ENCODE assay signal across 8 mouse cellular contexts in genomic region chr10:51405141-51405540, GRCm38 (mm10).
A peak's percentile ranks its signal among the peaks of the same experiment; 100 is the strongest.
DNase-seq lines count a peak whose midpoint lies in the region; ATAC-seq and TF ChIP-seq lines count a peak whose summit lies in the region.

No protein-coding gene starts in this region.

- peak; percentile 57 for DNase-seq in kidney, adult 2 months
- DNase-seq in brain, adult 2 months (ENCODE audit: low read depth, low spot score), result peak; percentile 78
- peak; percentile 47 for DNase-seq in forebrain, embryonic 10.5 days (ENCODE audit: extremely low spot score, low spot score)
- DNase-seq in hindlimb bud, embryonic 11.5 days (ENCODE audit: extremely low spot score, low read depth, low spot score), result peak; percentile 41
- peak; percentile 44 to 59 for DNase-seq in left cerebral cortex, postnatal 10 days (ENCODE audit: extremely low spot score in 1 of 2, low spot score in 2 of 2)
- DNase-seq in midbrain, embryonic 14.5 days, result peak; percentile 92
- peak; percentile 57 for DNase-seq in stomach, postnatal 0 days (ENCODE audit: low spot score)

- intact Hi-C loops in left cerebral cortex, postnatal 10 days (cut with DNase I), result loop anchor here (2.0 to 10.0 kb wide), 2 partner anchors 500 to 700 kb away; no protein-coding TSS in a partner anchor

- no peaks in the 10 kb centered on the region for H3K27me3 ChIP-seq in kidney, adult 2 months (replicated peaks; ENCODE audit: control insufficient read depth, insufficient read depth, low read length)
- H3K27me3 ChIP-seq in kidney, embryonic 14.5 days (ENCODE audit: control insufficient read depth, insufficient read depth, low read length), result no peaks in the 10 kb centered on the region
- 0 out of 2 replicates have a peak, but pooled peaks cover 8% of the 10 kb centered on the region for H3K27me3 ChIP-seq in forebrain, embryonic 10.5 days (ENCODE audit: poor library complexity, severe bottlenecking)
- no peaks in the 10 kb centered on the region for H3K27me3 ChIP-seq in midbrain, embryonic 14.5 days (ENCODE audit: control insufficient read depth, insufficient read depth, low read length)
- H3K27me3 ChIP-seq in stomach, postnatal 0 days (ENCODE audit: control insufficient read depth, insufficient read depth, low read length), result no peaks in the 10 kb centered on the region

- H3K4me1 ChIP-seq in kidney, adult 2 months (ENCODE audit: control insufficient read depth, insufficient read depth, low read length), result no peaks in the 10 kb centered on the region
- H3K4me1 ChIP-seq in kidney, embryonic 14.5 days (ENCODE audit: control insufficient read depth, insufficient read depth, low read length), result no peaks in the 10 kb centered on the region
- H3K4me1 ChIP-seq in forebrain, embryonic 10.5 days, result no peaks in the 10 kb centered on the region
- no peaks in the 10 kb centered on the region for H3K4me1 ChIP-seq in midbrain, embryonic 14.5 days (ENCODE audit: control insufficient read depth, insufficient read depth, low read length)
- H3K4me1 ChIP-seq in stomach, postnatal 0 days (replicated peaks; ENCODE audit: control insufficient read depth, insufficient read depth), result no peaks in the 10 kb centered on the region

- H3K9ac ChIP-seq in kidney, embryonic 14.5 days (ENCODE audit: low read depth, low read length), result no peak overlapping the region
- no peak overlapping the region for H3K9ac ChIP-seq in midbrain, embryonic 14.5 days (replicated peaks; ENCODE audit: low read length)
- no peak overlapping the region for H3K9ac ChIP-seq in stomach, postnatal 0 days (ENCODE audit: low read length)

- ATAC-seq in kidney, embryonic 14.5 days (ENCODE audit: low FRiP score, low TSS enrichment), result no peak
- peak; percentile 73; the same call in 1 of the 2 replicates for ATAC-seq in midbrain, embryonic 14.5 days (ENCODE audit: low FRiP score, low TSS enrichment)
- ATAC-seq in stomach, postnatal 0 days (ENCODE audit: low FRiP score, low TSS enrichment), result no peak

- no peaks in the 10 kb centered on the region for H3K9me3 ChIP-seq in kidney, embryonic 14.5 days (ENCODE audit: control insufficient read depth, low read length)
- no peaks in the 10 kb centered on the region for H3K9me3 ChIP-seq in forebrain, embryonic 10.5 days
- H3K9me3 ChIP-seq in midbrain, embryonic 14.5 days (ENCODE audit: control insufficient read depth, low read length), result no peaks in the 10 kb centered on the region
- H3K9me3 ChIP-seq in stomach, postnatal 0 days (ENCODE audit: control insufficient read depth, low read length), result no peaks in the 10 kb centered on the region

- no peak for TF ChIP-seq EP300 in stomach, postnatal 0 days (optimal IDR thresholded peaks at IDR 0.05)

- no peak overlapping the region for H3K27ac ChIP-seq in kidney, adult 2 months (ENCODE audit: insufficient read depth, low read depth, low read length)
- H3K27ac ChIP-seq in kidney, embryonic 14.5 days (ENCODE audit: low read depth, low read length), result no peak overlapping the region
- no peak overlapping the region for H3K27ac ChIP-seq in forebrain, embryonic 10.5 days
- H3K27ac ChIP-seq in midbrain, embryonic 14.5 days (replicated peaks; ENCODE audit: low read depth, low read length), result no peak overlapping the region
- H3K27ac ChIP-seq in stomach, postnatal 0 days (replicated peaks), result no peak overlapping the region

- 3% methylated on average over 9 of the region's 9 CpGs for WGBS in kidney, adult 2 months
- WGBS in kidney, embryonic 14.5 days, result 7% methylated on average over 9 of the region's 9 CpGs
- 10% methylated on average over 9 of the region's 9 CpGs for WGBS in forebrain, embryonic 10.5 days
- WGBS in midbrain, embryonic 14.5 days, result 5% methylated on average over 9 of the region's 9 CpGs
- 5% methylated on average over 9 of the region's 9 CpGs for WGBS in stomach, postnatal 0 days

- TF ChIP-seq POLR2A in kidney, adult 2 months (IDR thresholded peaks at IDR 0.05; ENCODE audit: low read depth, low read length), result no peak

- H3K36me3 ChIP-seq in kidney, adult 2 months (ENCODE audit: control insufficient read depth, insufficient read depth, low read length), result no peaks in the 10 kb centered on the region
- H3K36me3 ChIP-seq in kidney, embryonic 14.5 days (ENCODE audit: control insufficient read depth, insufficient read depth, low read length), result no peaks in the 10 kb centered on the region
- H3K36me3 ChIP-seq in forebrain, embryonic 10.5 days (replicated peaks), result no peaks in the 10 kb centered on the region
- no peaks in the 10 kb centered on the region for H3K36me3 ChIP-seq in midbrain, embryonic 14.5 days (ENCODE audit: control insufficient read depth, insufficient read depth, low read length)
- no peaks in the 10 kb centered on the region for H3K36me3 ChIP-seq in stomach, postnatal 0 days (ENCODE audit: control insufficient read depth, insufficient read depth, low read length)

- no peak overlapping the region for H3K4me3 ChIP-seq in kidney, adult 2 months (ENCODE audit: insufficient read depth, low read depth, low read length)
- H3K4me3 ChIP-seq in kidney, embryonic 14.5 days (ENCODE audit: low read length), result no peak overlapping the region
- H3K4me3 ChIP-seq in forebrain, embryonic 10.5 days, result no peak overlapping the region
- no peak overlapping the region for H3K4me3 ChIP-seq in midbrain, embryonic 14.5 days (replicated peaks; ENCODE audit: low read depth, low read length)
- H3K4me3 ChIP-seq in stomach, postnatal 0 days (ENCODE audit: low read depth, low read length), result no peak overlapping the region

- no peak overlapping the region for H3K4me2 ChIP-seq in kidney, embryonic 14.5 days (replicated peaks; ENCODE audit: low read depth, low read length)
- H3K4me2 ChIP-seq in midbrain, embryonic 14.5 days (ENCODE audit: low read length), result no peak overlapping the region
- no peak overlapping the region; the same call in 1 of the 2 replicates for H3K4me2 ChIP-seq in stomach, postnatal 0 days (replicated peaks; ENCODE audit: low read depth)

- TF ChIP-seq CTCF in kidney, adult 2 months (conservative IDR thresholded peaks at IDR 0.05; ENCODE audit: insufficient read depth, insufficient read length, low read depth, low read length), result peak; percentile 49
- TF ChIP-seq CTCF in stomach, postnatal 0 days (IDR thresholded peaks at IDR 0.05; ENCODE audit: low read depth), result peak; percentile 88

Comparison
In these comparisons a context has a peak if more than half of its experiments do, and no peak if none do; other contexts are left out.
1. DNase-seq: peak in every context shown above with its lines; median percentile 92 in midbrain, embryonic 14.5 days; 78 in brain, adult 2 months; 57 in kidney, adult 2 months; 57 in stomach, postnatal 0 days; 52 in left cerebral cortex, postnatal 10 days; 47 in forebrain, embryonic 10.5 days; 41 in hindlimb bud, embryonic 11.5 days.